Mouse (Mus musculus): ENCODE measurements around the gene Mtmr14.

DNA sequence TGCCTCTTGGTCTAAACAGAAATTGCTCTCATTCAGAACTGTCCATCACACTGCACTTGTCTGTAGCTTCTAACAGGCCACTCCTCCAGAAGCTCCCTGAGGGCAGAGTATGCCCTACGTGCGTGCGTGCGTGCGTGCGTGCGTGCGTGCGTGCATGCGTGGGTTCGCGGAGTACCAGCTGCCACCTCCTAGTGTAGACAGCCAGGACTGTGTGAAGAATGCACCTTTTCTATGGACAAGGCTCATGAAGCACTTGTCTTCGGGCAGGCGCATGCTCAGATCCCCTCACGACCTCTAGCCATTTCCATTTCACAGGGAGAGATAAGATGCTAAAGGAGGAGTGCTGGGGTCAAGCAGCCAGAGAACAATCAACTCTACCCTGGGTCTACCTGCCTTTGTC lies 51.7 kb downstream of the Mtmr14 start:
- no peak for TF ChIP-seq POLR2A (IDR thresholded peaks at IDR 0.05; ENCODE audit: insufficient read depth, low read length)
- TF ChIP-seq CTCF (IDR thresholded peaks at IDR 0.05; ENCODE audit: low read depth, low read length), result no peak
- TF ChIP-seq EP300 (IDR thresholded peaks at IDR 0.05; ENCODE audit: insufficient read depth, low read depth, low read length), result no peak
